Mouse (Mus musculus): ENCODE data around the gene Sat2.

DNA sequence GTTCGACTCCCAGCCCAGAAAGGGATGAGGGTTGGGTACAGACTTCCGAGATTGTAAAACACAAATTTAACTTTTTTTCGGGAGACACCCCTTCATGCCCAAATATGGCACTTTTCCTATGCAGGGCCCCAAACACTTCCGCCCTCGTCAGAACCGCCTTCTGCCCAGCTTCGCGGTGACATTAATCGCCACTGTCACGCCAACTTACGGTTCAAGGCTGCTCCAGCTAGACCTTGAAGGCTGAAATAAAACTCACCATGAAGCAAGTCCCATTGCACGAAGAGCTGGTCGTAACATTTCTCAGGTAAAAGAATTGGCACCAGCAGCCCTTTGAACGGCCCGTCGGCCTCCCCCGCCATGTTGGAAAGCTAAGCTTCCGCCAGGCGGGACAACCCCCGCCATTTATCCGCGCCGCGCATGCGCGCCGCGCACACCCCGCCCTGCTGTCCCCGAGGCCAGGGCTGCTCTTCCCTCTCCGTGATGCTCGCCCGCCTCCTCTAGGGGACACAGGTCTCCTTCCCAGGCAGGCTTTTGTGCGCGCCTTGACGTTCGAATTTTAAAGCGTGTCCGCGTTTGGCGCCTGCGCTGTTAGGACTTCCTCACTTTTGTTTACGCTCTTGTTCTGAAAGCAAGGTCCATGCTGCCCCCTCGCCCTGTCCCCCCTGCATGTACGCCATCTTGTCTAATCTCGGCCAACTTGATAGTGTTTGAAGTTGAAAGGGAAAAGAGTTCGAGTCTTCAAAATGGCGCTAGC lies 40.6 kb downstream of the Sat2 start, which contains the start of gene Mpdu1:
- TF ChIP-seq CTCF (conservative IDR thresholded peaks at IDR 0.05; ENCODE audit: low read length) (no peak), NANOG (IDR thresholded peaks at IDR 0.05; ENCODE audit: borderline replicate concordance, low read length) (no peak), POU5F1 (IDR thresholded peaks at IDR 0.05; ENCODE audit: borderline replicate concordance, low read length) (no peak)

Data from E14TG2a.4 (cell line).